Mouse (Mus musculus): ENCODE data around the gene Lifr.
A peak's percentile ranks its signal among the peaks of the same experiment; 100 is the strongest.

Gene Lifr

DNA sequence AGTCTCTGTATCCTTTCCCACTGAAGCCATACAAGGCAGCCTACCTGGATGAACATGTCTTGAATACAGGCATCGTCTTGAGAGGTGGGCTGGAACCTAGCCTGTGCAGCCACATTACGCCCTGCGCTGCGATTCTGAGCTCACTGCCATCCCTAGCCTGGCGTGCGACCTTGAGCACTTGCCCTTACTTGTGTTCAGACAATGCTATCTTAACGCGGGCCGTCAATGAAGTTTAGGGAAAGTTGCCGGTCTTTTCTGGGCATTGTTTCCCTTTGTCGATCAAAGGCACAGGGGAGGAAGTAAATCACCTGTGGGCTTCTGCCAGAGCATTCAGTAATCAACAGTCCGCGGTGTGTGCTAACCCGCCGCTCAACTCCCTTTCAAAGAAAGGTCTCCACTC lies 8.6 kb upstream of the Lifr start:
- DNase-seq: no peak

DNA sequence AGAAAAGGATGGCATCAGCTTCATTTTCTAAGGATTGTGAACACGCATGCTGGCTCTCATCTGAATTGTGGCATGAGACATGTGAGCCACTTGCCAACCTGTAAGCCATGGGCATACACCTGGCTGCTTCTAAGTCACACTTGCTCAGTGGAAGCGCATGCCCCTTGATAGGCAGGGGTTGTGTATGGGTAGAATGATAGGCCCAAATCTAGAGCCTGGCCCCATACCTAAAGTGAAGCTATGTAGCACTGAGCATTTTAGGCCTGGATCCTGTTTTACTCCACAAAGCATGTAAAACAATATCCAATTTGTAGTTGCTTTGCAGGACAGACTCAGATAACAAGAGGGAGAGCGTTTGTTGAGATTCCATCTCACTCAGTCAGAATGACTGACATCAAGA lies 7.5 kb upstream of the Lifr start:
- no peak for DNase-seq

DNA sequence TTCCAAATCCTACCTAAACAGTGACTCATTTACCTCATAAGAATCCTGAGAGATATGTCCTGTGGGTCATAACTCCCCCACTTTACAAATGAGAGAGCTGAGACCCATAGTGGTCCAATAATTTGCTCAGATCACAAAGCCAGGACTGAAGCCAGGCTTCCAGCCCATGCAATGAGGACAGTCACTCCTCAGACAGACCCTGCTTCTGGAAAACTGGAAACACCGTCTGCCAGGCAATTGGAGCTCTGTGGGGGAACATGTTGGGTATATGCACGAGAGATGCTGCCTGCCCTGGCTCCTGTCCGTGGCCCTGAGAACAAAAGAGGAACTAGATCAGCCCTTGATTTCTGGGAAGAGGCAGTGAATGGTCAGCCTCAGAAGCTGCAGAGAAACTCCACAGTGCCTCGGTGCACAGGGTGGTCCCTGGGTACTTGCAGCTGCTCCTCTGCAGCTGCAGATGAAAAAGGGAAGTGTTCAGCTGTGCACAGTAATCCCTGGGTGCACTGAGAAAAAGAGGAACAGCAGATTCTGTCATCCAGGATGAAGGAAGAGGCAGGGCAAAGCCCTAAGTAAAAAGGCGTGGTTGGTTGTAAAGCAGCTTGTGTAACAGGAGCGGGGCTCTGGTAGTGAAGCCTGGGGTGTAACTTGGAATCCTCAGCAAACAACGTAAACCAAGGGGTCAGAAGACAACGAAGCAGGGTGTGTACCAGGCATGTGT lies 5.5 kb upstream of the Lifr start:
- no peak for DNase-seq

DNA sequence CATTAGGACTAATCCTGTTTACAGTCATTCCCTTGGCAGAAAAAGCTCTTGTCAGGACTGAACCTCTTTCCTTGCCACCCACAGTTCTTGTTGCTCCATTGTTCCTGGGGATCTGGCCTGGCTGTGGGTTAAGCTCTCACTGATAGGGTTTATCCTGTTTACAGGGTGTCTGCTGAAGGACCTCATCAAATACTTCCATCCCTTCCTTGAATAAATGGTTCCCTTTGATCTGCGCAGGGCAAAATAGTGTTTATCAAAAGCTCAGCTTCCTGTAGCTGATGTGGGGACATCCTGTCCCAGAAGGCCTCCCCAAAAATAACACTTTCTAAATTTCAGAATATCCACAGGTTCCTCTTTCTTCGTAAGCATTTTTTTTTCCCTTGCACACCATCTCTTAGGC lies 1.7 kb upstream of the Lifr start:
- DNase-seq: no peak

DNA sequence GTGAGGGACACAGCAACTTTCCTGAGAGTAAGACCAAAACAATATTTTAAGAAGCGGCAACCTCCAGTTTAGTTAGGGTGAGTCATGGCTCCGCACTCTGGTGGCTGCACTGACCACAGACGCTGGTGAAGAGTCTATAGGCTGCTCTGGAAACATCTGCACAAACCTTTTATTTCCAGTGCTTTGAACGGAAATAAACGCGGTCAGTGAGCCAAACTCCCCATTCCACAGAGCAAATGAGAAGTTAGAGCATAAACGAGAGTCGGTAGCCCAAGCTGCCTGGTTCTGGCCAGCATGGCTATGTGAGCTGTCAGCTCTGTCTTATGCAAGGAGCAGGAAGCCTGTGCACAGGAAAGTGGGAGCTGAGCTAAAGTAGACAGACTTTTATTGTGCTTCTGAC lies 1.9 kb downstream of the Lifr start:
- no peak for DNase-seq

DNA sequence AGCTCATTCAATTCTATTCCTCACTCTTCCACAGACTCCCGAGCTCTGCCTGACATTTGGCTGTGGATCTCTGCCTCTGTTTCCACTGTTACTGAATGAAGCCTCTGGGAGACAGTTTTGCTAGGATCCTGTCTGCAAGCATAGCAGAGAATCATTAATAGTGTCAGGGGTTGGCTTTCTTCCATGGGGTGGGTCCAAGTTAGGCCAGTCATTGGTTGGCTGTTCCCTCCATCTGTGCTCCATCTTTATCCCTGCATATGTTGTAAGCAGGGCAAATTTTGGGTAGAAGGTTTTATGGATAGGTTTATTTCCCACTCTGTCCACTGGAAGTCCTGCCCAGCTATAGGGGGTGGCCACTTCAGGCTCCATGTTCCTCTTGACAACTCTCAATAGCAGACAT lies 9.0 kb downstream of the Lifr start:
- DNase-seq: no peak

DNA sequence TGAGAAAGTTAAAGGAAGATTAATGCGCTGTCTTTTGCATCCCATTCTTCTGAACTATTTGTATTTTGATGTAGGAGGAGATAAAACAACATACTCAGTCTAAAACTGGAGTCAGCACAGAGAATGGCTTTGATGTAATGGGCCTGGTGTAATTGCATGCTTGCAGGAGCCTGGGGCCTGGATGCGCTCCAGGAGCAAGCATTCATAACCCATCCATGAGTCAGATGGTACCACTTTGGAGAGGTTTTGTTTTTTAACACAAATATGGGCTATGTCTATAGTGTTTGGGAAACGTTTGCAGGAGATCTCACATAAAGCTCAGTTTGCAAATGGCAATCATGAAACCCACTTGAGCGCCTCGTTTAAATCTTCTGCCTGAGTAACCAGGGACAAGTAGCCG lies 9.8 kb downstream of the Lifr start:
- DNase-seq: no peak

- no peak for DNase-seq
Measured at GRCm38 (mm10) chr15:7103051-7103450, 12.6 kb downstream of the Lifr start.

GRCm38 (mm10) chr15:7105224-7105623 lies 14.8 kb downstream of the Lifr start:
- DNase-seq: no peak

DNA sequence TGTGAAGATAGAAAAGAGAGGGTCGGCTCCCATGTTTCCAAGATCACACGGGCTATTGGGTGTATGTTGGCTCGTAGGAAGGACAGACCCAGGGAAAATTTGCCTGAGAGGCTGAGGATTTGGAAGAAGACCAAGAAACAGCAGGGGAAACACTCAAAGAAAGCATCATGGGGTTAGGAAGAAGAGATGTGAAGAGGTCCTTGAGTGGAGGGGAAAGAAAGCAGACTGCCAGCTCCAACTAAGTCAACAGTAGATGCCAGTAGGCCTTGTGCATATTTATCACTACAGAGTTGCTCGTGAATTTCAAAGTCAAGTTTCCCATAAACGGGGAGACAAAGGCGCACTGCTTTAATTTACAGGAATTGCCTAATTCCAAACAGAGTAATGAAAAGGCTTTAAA lies 17.7 kb downstream of the Lifr start:
- DNase-seq: no peak

GRCm38 (mm10) chr15:7112227-7112907 lies 22.0 kb downstream of the Lifr start:
- DNase-seq: no peak

DNA sequence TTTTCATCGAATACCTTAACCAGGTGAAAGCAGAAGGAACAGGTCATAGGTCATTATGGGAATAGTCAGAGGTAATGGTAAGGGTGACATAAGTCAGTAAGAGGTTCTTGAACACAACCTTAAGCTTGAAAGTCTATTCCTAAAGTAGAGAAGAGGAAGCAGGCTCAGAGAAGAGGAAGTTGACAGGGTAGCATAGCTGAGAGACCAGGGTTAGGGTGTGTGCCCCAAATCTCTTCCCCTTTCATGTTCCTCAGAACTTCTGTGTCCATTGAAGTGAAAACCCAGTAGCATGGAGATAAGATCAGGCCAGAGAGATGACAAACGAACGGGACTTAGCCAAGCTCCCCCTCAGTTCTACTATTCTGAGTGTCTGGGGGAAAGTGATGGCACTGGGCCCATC lies 23.5 kb downstream of the Lifr start:
- no peak for DNase-seq

GRCm38 (mm10) chr15:7115326-7116003 lies 25.1 kb downstream of the Lifr start:
- DNase-seq: no peak

DNA sequence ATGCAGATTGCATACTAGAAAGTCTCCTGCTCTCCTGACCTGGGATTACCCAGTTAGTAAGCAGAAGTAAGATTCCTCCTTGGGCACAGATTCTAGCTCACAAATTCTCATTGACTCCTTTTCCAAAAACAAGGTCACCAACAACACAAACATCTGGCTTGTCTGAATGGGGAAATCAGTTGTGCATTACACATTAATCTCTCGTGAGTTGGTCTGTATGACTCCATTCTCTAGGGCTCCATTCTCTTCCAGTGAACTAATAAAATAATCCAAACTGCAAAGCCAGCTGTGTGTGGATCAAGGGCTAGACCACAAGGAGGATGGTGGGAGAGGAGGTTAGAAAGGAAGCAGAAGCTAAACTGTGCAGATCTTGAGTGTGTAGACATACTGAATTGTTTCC lies 25.8 kb downstream of the Lifr start:
- no peak for DNase-seq

DNA sequence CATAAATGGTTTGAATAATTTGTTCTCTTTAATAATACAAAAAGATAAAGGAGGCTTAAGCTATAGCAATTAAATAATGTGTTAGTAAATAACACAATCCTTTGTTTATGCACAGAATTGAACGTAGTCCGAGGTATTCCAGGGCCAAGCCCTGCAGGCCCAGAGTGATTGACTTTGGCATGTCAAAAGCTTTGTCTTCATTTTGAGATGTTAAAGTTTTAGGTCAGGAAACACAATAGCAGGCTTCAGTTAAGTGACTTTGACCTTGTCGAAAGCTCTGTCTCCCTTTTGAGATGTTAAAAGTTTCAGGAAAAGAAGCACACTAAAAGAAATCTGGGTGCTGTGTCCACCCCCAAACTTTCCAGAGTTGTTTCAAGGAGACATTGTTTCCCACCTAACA lies 26.3 kb downstream of the Lifr start:
- no peak for DNase-seq

DNA sequence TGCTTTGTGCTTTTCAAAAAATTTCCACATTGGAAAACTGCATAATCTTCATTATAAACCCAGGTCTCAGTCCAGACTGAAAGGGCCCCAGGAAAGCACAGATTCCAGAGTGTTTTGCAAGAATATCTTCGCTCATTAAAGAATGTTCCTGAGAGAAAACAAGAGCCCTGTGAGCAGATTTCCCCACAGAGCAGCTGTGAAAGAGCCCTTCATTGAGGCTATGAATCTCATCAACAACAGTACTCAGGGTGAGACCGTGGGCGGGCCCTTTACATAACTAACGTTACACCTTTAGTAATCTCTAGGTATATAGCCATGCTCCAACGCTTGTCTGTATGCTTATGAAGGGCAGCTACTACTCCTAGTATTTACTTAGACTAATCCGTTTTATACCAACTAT lies 27.5 kb downstream of the Lifr start:
- no peak for DNase-seq

DNA sequence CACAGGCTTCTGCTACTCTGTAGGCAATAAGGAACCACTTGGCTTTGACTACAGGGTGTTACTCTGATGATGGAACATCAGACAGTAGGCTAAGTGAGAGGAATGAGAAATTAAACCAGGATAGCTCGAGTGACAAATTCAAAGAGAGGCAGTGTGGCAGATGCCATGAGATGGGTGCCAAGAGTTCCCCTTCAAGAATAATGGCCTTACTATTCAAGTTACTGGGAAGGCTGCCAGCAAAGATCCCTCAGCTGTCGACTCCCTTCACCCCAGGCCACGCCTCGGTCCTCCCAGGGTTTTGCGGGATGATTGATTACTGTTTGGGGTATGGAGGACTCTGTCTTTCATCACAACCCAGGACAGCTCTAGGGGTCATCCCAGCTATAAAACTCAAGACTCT lies 28.4 kb downstream of the Lifr start:
- no peak for DNase-seq

- DNase-seq: no peak
Measured at GRCm38 (mm10) chr15:7119930-7120512, 29.6 kb downstream of the Lifr start.

- DNase-seq: no peak
Measured at GRCm38 (mm10) chr15:7123781-7124450, 33.5 kb downstream of the Lifr start.

DNA sequence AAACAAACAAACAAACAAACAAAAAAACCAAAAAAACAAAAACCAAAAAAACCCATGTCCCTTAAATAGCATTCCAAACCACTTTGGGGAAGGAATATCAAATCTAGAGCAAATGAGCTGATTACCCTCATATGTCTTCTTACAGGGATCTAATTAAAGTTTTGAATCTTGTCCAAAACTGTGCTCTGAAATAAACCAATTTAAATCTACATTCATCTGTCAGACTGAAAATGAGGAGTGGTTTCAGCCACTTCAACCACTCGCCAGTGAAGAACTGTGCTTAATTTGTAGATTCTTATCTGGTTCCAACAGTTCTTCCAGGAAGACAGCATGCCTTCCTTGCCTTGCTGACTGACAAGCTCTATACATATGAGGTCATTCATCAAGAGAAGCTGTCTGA lies 35.8 kb downstream of the Lifr start:
- no peak for DNase-seq

DNA sequence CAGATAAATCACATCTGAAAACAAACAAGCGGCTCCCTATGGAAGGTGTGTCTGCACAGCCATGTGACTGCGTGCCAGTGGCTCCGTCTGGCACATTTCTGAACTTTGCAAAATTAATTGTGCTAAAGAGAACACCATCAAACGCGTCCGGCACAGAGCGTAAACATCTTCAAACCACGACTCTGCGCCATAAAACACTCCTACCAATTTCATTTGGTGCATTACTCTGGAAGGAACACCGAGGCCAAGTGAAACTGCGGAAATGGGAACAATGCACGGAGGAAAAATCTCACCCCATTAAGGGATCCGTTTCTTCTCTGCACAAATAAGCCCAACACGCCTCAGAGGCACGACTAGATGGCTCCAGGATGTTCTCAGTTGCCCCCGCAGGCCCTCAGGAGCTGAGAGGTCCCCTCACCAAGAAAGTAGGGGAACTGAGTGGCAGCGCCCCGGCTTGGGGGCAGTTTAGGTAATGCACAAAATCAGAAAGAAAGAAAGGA lies 38.3 kb downstream of the Lifr start:
- DNase-seq: no peak

DNA sequence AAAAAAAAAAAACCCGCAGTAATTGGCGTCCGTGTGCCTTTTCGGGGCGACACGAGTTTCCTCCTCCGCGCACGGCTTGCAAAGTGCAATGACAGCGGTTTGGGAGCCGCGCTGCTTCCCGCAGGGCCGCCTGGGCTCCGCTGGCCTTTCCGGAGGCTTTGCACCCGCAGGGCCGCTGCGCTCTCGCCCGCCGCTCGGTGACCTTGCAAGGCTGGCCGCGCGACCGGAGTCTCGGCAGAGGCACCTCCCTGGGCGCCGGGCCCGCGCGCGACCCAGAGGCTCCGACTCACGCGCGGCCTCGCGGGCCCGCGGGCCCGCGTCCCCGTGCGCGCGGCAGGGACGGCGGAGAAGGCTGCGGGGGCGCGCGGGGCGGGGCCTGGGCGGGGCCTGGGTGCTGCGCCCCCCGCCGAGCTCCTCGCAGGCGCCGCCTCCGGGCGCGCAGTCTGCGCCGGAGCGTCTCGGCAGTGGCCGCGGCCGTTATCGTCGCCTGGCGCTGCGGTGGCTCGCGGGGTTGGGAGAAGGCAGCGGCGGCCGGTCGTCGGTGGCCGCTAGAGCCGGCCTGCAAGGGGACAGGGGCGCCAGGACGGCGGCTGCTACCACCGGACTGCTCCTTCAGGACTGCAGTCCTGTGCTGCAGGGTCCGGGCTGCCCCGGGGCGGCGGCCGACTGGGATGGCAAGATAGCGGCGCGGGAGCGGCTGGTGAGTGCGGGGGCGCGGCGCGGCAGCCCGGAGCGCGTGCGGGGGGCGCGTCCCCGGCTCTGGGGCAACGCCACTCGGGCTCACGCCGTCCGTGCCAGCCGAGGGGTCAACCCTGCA lies 38.9 kb downstream of the Lifr start:
- DNase-seq: peak; percentile 71
